Mouse (Mus musculus) inflammation-experienced regulatory T-cells (primary cell): ENCODE measurements around the gene Cmc4. TPM values are rescaled to one million over a fixed set of nuclear protein-coding genes. Genes with fewer than 3 reads are reported as not detected.

ENCODE experiments used
- polyA plus RNA-seq, 2 experiments: library from polyadenylated mRNA; unstranded; fragments of 100-300 nt; shearing (Covaris generic); gene quantifications; one replicate each; pipeline ENCODE4 v1.2.1; 2017

Cmc4 gene
- polyA plus RNA-seq, result 10 to 100 TPM; 14.1 to 18.3 TPM

GRCm38 (mm10) chrX:75415936-75416785 is at the start of gene Cmc4, which contains the start of the genes Mtcp1 and Brcc3:
Gene Cmc4 (minus strand): TSS chrX:75416584.
Gene Mtcp1 (minus strand): TSS chrX:75416588.
Gene Brcc3 (plus strand): TSS chrX:75416628.

GRCm38 (mm10) chrX:75382195-75382771 is 34.1 kb downstream of the Cmc4 start, which contains the start of the genes Fundc2 and F8:
Gene Fundc2 (plus strand): TSS chrX:75382399.
Gene F8 (minus strand): TSS chrX:75382615.

Other genes with a start within 250 kb of the Cmc4 start
- 10 to 100 TPM; 48.0 to 49.6 TPM for gene Fundc2, start 34.2 kb downstream of the Cmc4 start, polyA plus RNA-seq
- under 1 TPM in 1 of 2 experiments, not detected in 1; 0.90 TPM for gene F8, start 34.0 kb downstream of the Cmc4 start, polyA plus RNA-seq
- gene Mtcp1, start within 50 bp of the Cmc4 start, polyA plus RNA-seq, result 10 to 100 TPM in 1 of 2 experiments, 1 to 10 TPM in 1; 8.5 to 10.3 TPM
- gene Brcc3, start within 50 bp of the Cmc4 start, polyA plus RNA-seq, result 10 to 100 TPM; 57.7 to 60.2 TPM
- gene Vbp1, start 97.7 kb upstream of the Cmc4 start, polyA plus RNA-seq, result 100 to 1,000 TPM; 107 to 143 TPM
- 1 to 10 TPM; 1.2 to 2.5 TPM for gene Rab39b, start 161.6 kb upstream of the Cmc4 start, polyA plus RNA-seq